Mouse (Mus musculus) intestine, embryonic 15.5 days (tissue): ENCODE results near the gene Psmd8. TPM values are rescaled to one million over a fixed set of nuclear protein-coding genes. Genes with fewer than 3 reads are reported as not detected.
"Not testable (repeated sequence)": the region's sequence is repeated elsewhere in the genome, so short reads cannot be mapped to it uniquely, and the experiment has no call there.

Source experiments
- ATAC-seq: fragments of 200-750 bp; cut with Nextera tagmentation; 2 replicates; pipeline ENCODE4 v1.8.0; 2017; ENCODE audit warnings: moderate TSS enrichment, moderate library complexity
- H3K27ac ChIP-seq: fragments of 300-500 bp; sonication (generic); 2 replicates; pipeline ENCODE4 v1.5.1; 2015; ENCODE audit warnings: mild to moderate bottlenecking, inconsistent platforms
- H3K27me3 ChIP-seq: fragments of 300-500 bp; sonication (generic); replicated peaks from 2 replicates; pipeline ENCODE4 v1.6.1; 2015; ENCODE audit warnings: inconsistent platforms
- H3K36me3 ChIP-seq: fragments of 300-500 bp; sonication (generic); 2 replicates; pipeline ENCODE4 v1.6.1; 2015; ENCODE audit warnings: inconsistent platforms
- H3K4me1 ChIP-seq: fragments of 300-500 bp; sonication (generic); replicated peaks from 2 replicates; pipeline ENCODE4 v1.6.1; 2015; ENCODE audit warnings: inconsistent platforms
- H3K4me2 ChIP-seq: fragments of 300-500 bp; sonication (generic); replicated peaks from 2 replicates; pipeline ENCODE4 v1.6.1; 2015; ENCODE audit warnings: mild to moderate bottlenecking, inconsistent platforms
- H3K4me3 ChIP-seq: fragments of 300-500 bp; sonication (generic); replicated peaks from 2 replicates; pipeline ENCODE4 v1.5.1; 2015; ENCODE audit warnings: inconsistent platforms
- H3K9ac ChIP-seq: fragments of 300-500 bp; sonication (generic); 2 replicates; pipeline ENCODE4 v1.6.1; 2015; ENCODE audit warnings: inconsistent platforms
- H3K9me3 ChIP-seq: fragments of 300-500 bp; sonication (generic); 2 replicates; pipeline ENCODE4 v1.6.1; 2016; ENCODE audit warnings: inconsistent platforms
- WGBS: fragments of 180-500 bp; shearing (Covaris S2); methylation state at CpG from one replicate; pipeline ENCODE4 v1.1.7; 2015; 5-methylcytosine and 5-hydroxymethylcytosine counted together
- polyA plus RNA-seq: library from polyadenylated mRNA; unstranded; fragments of >200 nt; fragmentation: Nextera tagmentation; extraction: Ambion mirVana; gene quantifications from 2 replicates; pipeline ENCODE4 v1.2.1, GENCODE M21; 2015

The Psmd8 gene
- polyA plus RNA-seq, 1 experiment from 2014 or later, result 249 TPM

- H3K27me3 ChIP-seq, result no peaks in the 10 kb centered on the region
- H3K4me3 ChIP-seq, result no peak overlapping the region
- H3K27ac ChIP-seq, result 0 out of 2 replicates have a peak overlapping the region, but pooled peaks have one; percentile 22
- peak; percentile 81 for ATAC-seq
- H3K36me3 ChIP-seq, result no peaks in the 10 kb centered on the region
- no peaks in the 10 kb centered on the region for H3K9me3 ChIP-seq
- 0 out of 2 replicates have a peak, but pooled peaks cover 2% of the 10 kb centered on the region for H3K4me1 ChIP-seq
- WGBS, result 71% methylated on average over 7 of the region's 7 CpGs
- H3K9ac ChIP-seq, result no peak overlapping the region
- no peak overlapping the region for H3K4me2 ChIP-seq
These were observed 33.7 kb downstream of the Psmd8 start for GRCm38 (mm10) chr7:29146625-29147367.

DNA sequence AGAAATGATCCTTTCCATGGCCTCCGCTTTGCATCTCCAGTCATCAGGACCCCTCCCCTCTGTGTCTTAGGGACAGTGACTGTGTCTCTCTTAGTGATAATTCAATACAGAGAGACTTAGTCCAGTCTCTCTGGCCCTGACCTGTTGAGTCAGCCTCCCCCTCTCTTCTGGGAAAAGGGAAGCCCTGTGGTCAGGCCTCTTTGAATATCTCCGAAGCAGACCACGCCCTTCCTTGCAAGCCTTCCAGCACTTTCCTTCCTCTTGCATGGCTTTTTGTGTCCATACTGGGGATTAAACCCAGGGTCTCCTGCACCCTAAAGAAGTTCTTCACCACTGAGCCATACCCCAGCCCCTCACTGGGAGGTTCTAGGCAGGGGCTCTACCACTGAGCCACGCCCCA, 36.5 kb downstream of the Psmd8 start:
- WGBS, result 87% methylated on average over 4 of the region's 4 CpGs
- no peak overlapping the region for H3K27ac ChIP-seq
- no peaks in the 10 kb centered on the region for H3K27me3 ChIP-seq
- no peak for ATAC-seq
- H3K4me1 ChIP-seq, result no peaks in the 10 kb centered on the region
- no peaks in the 10 kb centered on the region for H3K9me3 ChIP-seq
- no peak overlapping the region for H3K4me3 ChIP-seq
- H3K36me3 ChIP-seq, result no peaks in the 10 kb centered on the region
- H3K4me2 ChIP-seq, result no peak overlapping the region
- H3K9ac ChIP-seq, result no peak overlapping the region

DNA sequence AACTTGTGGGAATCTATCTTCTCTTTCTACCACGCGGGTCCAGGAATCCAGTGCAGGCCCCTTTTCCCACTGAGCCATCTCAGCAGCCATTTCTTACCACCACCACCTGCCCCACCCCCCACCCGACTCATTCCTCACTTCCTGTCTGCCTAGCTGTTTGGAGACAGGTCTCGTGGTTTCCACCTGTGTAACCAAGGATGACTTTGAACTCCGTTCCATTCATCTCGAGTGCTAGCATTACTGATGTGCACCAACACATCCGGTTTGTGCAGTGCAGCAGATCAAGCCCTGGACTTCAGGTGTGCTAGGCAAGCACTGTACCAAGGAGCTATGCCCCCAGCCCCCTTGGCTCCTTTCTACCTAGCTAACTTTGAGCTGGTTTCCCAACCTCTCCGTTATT, 39.1 kb downstream of the Psmd8 start:
- H3K9me3 ChIP-seq, result no peaks in the 10 kb centered on the region

DNA sequence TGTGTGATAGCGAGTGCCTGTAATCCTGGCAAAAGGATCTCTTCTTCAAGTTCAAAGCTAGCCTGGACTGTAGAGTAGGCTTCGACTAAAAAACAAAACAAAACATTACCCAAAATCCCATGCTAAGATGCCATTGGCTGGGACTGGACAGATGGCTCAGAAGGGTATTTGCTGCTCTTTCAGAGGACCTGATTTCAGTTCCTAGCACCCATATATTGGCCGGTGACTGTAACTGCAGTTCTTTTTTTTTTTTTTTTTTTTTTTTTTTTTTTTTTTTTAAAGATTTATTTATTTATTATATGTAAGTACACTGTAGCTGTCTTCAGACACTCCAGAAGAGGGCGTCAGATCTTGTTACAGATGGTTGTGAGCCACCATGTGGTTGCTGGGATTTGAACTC, 41.3 kb downstream of the Psmd8 start:
- H3K27me3 ChIP-seq, H3K9ac ChIP-seq, H3K4me1 ChIP-seq, H3K27ac ChIP-seq, H3K36me3 ChIP-seq, H3K4me2 ChIP-seq, H3K4me3 ChIP-seq, ATAC-seq, H3K9me3 ChIP-seq: not testable (repeated sequence)
- WGBS, result 93% methylated on average over 3 of the region's 4 CpGs

More for the DNA sequence above, 39.1 kb downstream of the Psmd8 start:
- Histone ChIP-seq H3K36me3 (no peaks in the 10 kb centered on the region), H3K9ac (no peak overlapping the region), H3K4me2 (no peak overlapping the region), H3K27me3 (no peaks in the 10 kb centered on the region; the same call in 1 of the 2 replicates), H3K27ac (no peak overlapping the region), H3K4me3 (no peak overlapping the region), H3K4me1 (no peaks in the 10 kb centered on the region)
- WGBS, result 69% methylated on average over 8 of the region's 8 CpGs
- ATAC-seq, result no peak

DNA sequence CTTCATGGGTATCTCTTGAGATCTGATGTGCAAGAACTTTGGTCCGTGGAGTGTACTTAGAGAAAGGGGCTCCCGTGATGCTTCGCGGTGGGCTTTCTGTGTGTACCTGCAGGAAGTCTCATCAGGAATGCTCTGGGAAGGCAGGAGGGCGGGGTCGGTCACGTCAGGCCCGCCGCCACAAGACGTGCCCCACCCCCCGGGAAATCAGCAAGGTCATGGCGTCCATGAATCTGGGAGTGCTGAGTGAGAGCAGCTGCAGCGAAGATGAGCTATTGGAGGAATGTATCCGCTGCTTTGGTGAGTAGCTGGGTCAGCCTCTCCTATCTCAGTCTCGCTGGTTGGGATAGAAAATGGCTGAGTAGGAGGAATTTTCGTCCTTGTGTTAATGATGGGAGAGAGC, 43.1 kb downstream of the Psmd8 start:
- no peak overlapping the region for H3K4me3 ChIP-seq
- WGBS, result 41% methylated on average over 16 of the region's 16 CpGs
- no peak overlapping the region for H3K9ac ChIP-seq
- H3K4me2 ChIP-seq, result peak overlapping the region; percentile 11; the same call in 1 of the 2 replicates
- H3K36me3 ChIP-seq, result no peaks in the 10 kb centered on the region
- ATAC-seq, result no peak
- no peaks in the 10 kb centered on the region for H3K4me1 ChIP-seq
- no peaks in the 10 kb centered on the region for H3K9me3 ChIP-seq
- H3K27ac ChIP-seq, result no peak overlapping the region
- H3K27me3 ChIP-seq, result peaks cover 4% of the 10 kb centered on the region; the same call in 1 of the 2 replicates

- WGBS, result 4% methylated on average over 15 of the region's 20 CpGs
- no peaks in the 10 kb centered on the region for H3K9me3 ChIP-seq
- H3K4me3 ChIP-seq, result peak within 1 kb of the TSS; percentile 16
- H3K4me2 ChIP-seq, result peak within 1 kb of the TSS; percentile 56
- no peaks in the 10 kb centered on the region for H3K4me1 ChIP-seq
- no peaks in the 10 kb centered on the region for H3K36me3 ChIP-seq
- peak; percentile 56 for ATAC-seq
- H3K27me3 ChIP-seq, result peaks cover 4% of the 10 kb centered on the region; the same call in 1 of the 2 replicates
- no peak within 1 kb of the TSS for H3K9ac ChIP-seq
- H3K27ac ChIP-seq, result no peak within 1 kb of the TSS
These were observed 45.7 kb downstream of the Psmd8 start, which contains the start of gene Rasgrp4 for GRCm38 (mm10) chr7:29134693-29135386. Gene Rasgrp4 (plus strand): TSS chr7:29134851.

GRCm38 (mm10) chr7:29134230-29134629, 46.3 kb downstream of the Psmd8 start:
- Histone ChIP-seq H3K4me3 (no peak overlapping the region), H3K9me3 (no peaks in the 10 kb centered on the region), H3K4me1 (no peaks in the 10 kb centered on the region), H3K27ac (no peak overlapping the region), H3K4me2 (peak overlapping the region; percentile 56), H3K36me3 (no peaks in the 10 kb centered on the region), H3K27me3 (peaks cover 4% of the 10 kb centered on the region; the same call in 1 of the 2 replicates), H3K9ac (no peak overlapping the region)
- 2% methylated on average over 4 of the region's 4 CpGs for WGBS
- ATAC-seq, result peak; percentile 36; the same call in 1 of the 2 replicates

- Histone ChIP-seq H3K4me1 (peaks cover 17% of the 10 kb centered on the region), H3K4me2 (no peak overlapping the region), H3K27me3 (no peaks in the 10 kb centered on the region), H3K9ac (no peak overlapping the region), H3K4me3 (no peak overlapping the region), H3K27ac (no peak overlapping the region), H3K9me3 (no peaks in the 10 kb centered on the region), H3K36me3 (no peaks in the 10 kb centered on the region)
- whole genome bisulfite sequencing, result 74% methylated on average over 2 of the region's 2 CpGs
- no peak for ATAC-seq
These were observed 51.8 kb downstream of the Psmd8 start for GRCm38 (mm10) chr7:29128725-29129124.

DNA sequence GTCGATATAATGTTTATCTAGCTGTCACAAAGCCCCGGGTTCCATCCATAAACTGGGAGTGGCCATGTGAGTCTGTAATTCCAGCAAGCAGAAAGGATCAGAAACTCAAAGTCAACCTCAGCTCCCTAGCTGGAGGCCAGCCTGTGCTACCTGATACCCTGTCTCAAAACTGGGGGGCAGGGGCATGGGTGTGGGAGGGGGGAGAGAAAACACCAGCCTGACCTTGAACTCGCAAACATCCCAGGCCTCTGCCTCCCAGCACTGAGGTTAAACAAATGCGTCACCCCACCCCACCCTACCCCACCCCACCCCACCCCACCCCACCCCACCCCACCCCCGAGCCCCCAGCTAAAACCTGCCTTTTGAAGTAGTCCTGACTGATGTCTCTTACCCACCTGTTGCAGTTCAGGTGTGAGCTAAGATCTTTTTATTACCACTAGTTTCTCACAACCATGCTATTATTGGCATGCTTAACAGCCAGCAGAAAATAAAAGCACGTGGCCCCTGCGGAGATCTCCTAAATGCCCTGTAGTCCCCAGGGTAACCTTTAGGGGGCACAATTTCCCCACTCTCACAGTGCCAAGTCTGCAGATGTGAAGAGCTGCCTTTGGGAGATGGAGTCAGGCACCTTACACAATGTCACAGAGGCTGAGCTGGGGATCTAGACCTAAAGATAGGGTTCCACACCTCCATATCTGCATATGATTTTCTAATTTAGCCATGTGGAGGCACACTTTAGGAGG, 54.2 kb downstream of the Psmd8 start:
- peak; percentile 56 for ATAC-seq
- WGBS, result 11% methylated on average over 7 of the region's 7 CpGs
- H3K27ac ChIP-seq, result no peak overlapping the region

DNA sequence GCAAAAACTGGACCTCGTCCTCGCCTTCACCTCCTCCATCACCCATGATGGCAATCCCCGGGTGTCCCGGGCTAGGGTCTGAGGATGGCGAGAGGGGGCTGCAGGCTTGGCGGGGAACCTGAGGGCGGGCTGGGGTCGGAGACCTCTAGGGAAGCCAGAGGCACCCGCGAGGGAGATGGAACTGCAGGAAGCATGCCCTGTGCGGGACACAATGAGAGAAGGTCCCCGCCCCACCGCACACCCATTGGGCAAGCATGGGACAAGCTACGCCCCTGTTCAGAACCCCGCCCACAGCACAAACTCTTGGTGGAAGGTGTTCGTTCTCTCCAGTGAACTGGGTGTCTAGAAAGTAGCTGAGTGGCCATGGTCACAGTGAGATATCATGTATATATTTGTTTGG, 55.5 kb downstream of the Psmd8 start, which contains the start of gene Ryr1:
Ryr1 (minus strand) TSS at position 210 of the 400 bp plus-strand sequence.
- Histone ChIP-seq H3K4me1 (peaks cover 18% of the 10 kb centered on the region), H3K4me2 (peak within 1 kb of the TSS; percentile 94), H3K9ac (peak within 1 kb of the TSS; percentile 39), H3K27me3 (no peaks in the 10 kb centered on the region), H3K9me3 (no peaks in the 10 kb centered on the region), H3K27ac (no peak within 1 kb of the TSS), H3K36me3 (no peaks in the 10 kb centered on the region), H3K4me3 (peak within 1 kb of the TSS; percentile 45)
- WGBS, result 1% methylated on average over 16 of the region's 16 CpGs
- ATAC-seq, result peak; percentile 87

More for the DNA sequence above, 54.2 kb downstream of the Psmd8 start:
- Histone ChIP-seq H3K9ac (no peak overlapping the region), H3K4me1 (peaks cover 18% of the 10 kb centered on the region), H3K27me3 (no peaks in the 10 kb centered on the region), H3K9me3 (no peaks in the 10 kb centered on the region), H3K4me3 (no peak overlapping the region), H3K36me3 (no peaks in the 10 kb centered on the region), H3K4me2 (no peak overlapping the region)
